Mouse (Mus musculus): ENCODE data around the gene Best2. TPM values are rescaled to one million over a fixed set of nuclear protein-coding genes. Genes with fewer than 3 reads are reported as not detected.

Best2 gene
- polyA plus RNA-seq, 1 experiment, result not detected

DNA sequence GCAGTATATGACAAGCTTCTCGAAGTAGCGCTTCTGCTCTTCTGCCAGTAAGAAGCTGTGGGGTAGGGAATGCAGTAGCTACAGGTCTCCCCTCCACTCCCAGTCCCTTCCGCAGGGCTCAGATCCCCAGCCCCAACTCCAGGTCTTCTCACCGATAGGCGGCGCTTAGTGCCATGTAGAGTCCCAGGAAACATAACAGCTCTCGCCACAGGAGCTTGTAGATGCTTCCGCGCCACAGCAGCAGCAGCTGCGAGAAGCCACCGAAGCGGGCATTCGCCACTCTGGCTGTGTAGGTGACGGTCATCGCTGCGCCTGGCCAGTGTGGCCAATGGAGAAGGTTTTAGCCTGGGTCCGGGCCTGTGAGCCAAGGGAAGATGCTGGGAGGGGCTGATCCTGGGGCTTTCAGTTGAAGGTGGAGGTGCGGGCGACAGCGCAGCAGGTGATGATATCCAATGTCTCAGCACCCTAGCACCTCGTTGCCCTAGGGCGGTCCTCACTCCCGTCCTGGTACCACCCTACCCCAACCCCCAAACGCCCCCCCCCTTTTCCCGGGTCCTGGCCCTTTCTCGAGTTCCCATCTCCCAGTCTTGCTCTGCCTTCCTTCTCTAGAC lies 996 bp downstream of the Best2 start:
- no peaks in the 10 kb centered on the region for H3K4me1 ChIP-seq (ENCODE audit: control insufficient read depth, insufficient read depth, low read length)
- no peak for TF ChIP-seq POLR2A (IDR thresholded peaks at IDR 0.05; ENCODE audit: borderline replicate concordance, control insufficient read depth, low read depth, low read length)
- TF ChIP-seq CTCF (IDR thresholded peaks at IDR 0.05; ENCODE audit: control insufficient read depth, insufficient read depth, low read length), result peak; percentile 65
- 6% methylated on average over 26 of the region's 26 CpGs for WGBS
- H3K27ac ChIP-seq (ENCODE audit: control insufficient read depth, insufficient read depth, low read depth, low read length, poor library complexity), result no peak overlapping the region
- H3K4me3 ChIP-seq (replicated peaks; ENCODE audit: control insufficient read depth, low read depth, low read length), result no peak overlapping the region

DNA sequence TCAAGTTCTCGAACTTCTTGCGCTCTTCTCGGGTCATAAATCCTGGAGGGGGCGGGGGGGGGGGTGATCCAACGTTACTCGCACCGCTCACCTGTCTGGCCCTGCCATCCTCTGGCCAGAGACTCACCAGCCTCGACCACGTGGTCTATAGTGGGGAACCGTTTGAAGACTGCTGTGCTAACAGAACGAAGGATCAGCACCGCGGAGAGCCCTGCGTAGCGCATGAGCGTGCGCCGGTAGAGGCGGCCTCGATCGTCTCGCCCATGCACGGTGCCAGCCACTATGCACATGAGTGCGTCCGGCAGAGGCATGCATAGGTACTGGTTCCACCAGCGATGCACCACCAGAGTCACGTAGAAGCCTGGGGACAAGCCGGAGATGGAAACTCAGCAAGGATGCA lies 3.1 kb downstream of the Best2 start:
- Histone ChIP-seq H3K27ac (ENCODE audit: control insufficient read depth, insufficient read depth, low read depth, low read length, poor library complexity) (no peak overlapping the region), H3K4me3 (replicated peaks; ENCODE audit: control insufficient read depth, low read depth, low read length) (no peak overlapping the region), H3K4me1 (ENCODE audit: control insufficient read depth, insufficient read depth, low read length) (no peaks in the 10 kb centered on the region; the same call in 1 of the 2 replicates)
- TF ChIP-seq CTCF (IDR thresholded peaks at IDR 0.05; ENCODE audit: control insufficient read depth, insufficient read depth, low read length) (no peak), POLR2A (IDR thresholded peaks at IDR 0.05; ENCODE audit: borderline replicate concordance, control insufficient read depth, low read depth, low read length) (no peak)
- 12% methylated on average over 28 of the region's 28 CpGs for WGBS

DNA sequence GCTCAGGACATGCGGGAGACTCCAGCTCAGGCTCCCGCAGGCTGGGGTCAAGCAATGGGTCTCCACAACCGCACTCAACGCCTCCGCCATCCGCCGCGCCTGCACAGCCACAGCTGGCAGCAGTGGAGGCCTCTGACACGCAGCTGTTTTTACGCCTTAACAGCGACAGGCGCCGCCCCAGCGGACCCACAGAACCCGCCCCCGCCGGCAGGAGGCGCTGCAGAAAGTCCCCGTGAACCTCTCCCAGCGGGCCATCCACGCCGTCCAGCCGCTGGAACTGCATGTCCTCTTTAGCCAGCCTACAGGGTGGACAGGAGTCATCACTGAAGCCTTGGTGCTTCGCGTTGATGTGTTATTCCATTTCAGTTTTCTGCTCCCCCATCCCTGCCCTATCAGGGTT lies 6.6 kb downstream of the Best2 start:
- TF ChIP-seq CTCF (IDR thresholded peaks at IDR 0.05; ENCODE audit: control insufficient read depth, insufficient read depth, low read length), result peak; percentile 48; the same call in 1 of the 2 replicates
- no peak for TF ChIP-seq POLR2A (IDR thresholded peaks at IDR 0.05; ENCODE audit: borderline replicate concordance, control insufficient read depth, low read depth, low read length)
- no peaks in the 10 kb centered on the region; the same call in 1 of the 2 replicates for H3K4me1 ChIP-seq (ENCODE audit: control insufficient read depth, insufficient read depth, low read length)
- WGBS, result 34% methylated on average over 25 of the region's 25 CpGs
- H3K27ac ChIP-seq (ENCODE audit: control insufficient read depth, insufficient read depth, low read depth, low read length, poor library complexity), result no peak overlapping the region; the same call in 1 of the 2 replicates
- H3K4me3 ChIP-seq (replicated peaks; ENCODE audit: control insufficient read depth, low read depth, low read length), result no peak overlapping the region

DNA sequence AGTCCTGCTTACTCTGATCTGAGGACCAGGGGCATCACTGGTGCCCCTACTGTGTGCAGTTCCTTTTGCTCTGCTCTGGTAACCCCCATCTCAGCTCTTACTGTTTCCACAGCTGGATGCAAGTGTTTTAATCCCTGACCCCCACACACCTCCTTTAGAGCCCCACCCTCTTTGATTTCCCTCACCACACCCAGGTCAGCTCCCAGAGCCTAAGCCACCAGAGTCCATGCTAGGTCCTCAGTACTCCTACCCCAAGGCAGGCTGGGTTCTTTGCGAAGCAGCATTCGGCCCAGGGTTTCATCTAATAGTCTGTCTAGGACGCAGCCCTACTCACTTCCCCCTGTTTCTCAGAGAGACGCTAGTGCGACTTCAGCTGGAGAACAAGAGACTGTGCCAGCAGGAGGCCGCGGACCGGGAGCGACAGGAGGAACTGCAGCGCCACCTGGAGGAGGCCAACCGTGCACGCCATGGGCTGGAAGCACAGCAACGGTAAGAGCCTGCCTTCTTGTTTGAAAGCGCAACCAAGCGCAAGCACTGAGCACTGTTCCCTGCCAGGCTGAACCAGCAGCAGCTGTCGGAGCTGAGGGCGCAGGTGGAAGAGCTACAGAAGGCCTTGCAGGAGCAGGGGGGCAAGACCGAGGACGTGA lies 16.6 kb downstream of the Best2 start:
- peaks cover 1% of the 10 kb centered on the region for H3K4me1 ChIP-seq (ENCODE audit: control insufficient read depth, insufficient read depth, low read length)
- H3K27ac ChIP-seq (ENCODE audit: control insufficient read depth, insufficient read depth, low read depth, low read length, poor library complexity), result no peak overlapping the region
- TF ChIP-seq POLR2A (IDR thresholded peaks at IDR 0.05; ENCODE audit: borderline replicate concordance, control insufficient read depth, low read depth, low read length) (peak; percentile 38; the same call in 1 of the 2 replicates), CTCF (IDR thresholded peaks at IDR 0.05; ENCODE audit: control insufficient read depth, insufficient read depth, low read length) (peak; percentile 99)
- WGBS, result 4% methylated on average over 19 of the region's 19 CpGs
- H3K4me3 ChIP-seq (replicated peaks; ENCODE audit: control insufficient read depth, low read depth, low read length), result no peak overlapping the region

DNA sequence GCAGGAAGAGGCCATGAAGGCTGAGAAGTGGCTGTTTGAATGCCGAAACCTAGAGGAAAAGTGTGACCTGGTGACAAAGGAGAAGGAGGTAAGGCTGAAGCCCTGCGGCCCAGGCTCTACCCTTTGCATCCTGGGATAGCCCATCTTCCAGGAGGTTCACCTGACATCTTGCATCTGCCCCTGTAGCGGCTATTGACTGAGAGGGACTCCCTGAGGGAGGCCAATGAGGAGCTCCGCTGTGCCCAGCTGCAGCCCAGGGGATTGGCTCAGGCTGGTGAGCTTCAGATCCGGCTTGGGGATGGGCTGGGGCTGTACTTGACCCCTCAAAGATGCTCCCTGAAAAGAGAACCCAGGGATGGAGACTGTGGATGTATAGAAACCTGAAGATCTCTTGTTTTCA lies 17.4 kb downstream of the Best2 start:
- WGBS, result 86% methylated on average over 5 of the region's 5 CpGs
- TF ChIP-seq CTCF (IDR thresholded peaks at IDR 0.05; ENCODE audit: control insufficient read depth, insufficient read depth, low read length), result no peak
- TF ChIP-seq POLR2A (IDR thresholded peaks at IDR 0.05; ENCODE audit: borderline replicate concordance, control insufficient read depth, low read depth, low read length), result no peak
- peaks cover 1% of the 10 kb centered on the region for H3K4me1 ChIP-seq (ENCODE audit: control insufficient read depth, insufficient read depth, low read length)

DNA sequence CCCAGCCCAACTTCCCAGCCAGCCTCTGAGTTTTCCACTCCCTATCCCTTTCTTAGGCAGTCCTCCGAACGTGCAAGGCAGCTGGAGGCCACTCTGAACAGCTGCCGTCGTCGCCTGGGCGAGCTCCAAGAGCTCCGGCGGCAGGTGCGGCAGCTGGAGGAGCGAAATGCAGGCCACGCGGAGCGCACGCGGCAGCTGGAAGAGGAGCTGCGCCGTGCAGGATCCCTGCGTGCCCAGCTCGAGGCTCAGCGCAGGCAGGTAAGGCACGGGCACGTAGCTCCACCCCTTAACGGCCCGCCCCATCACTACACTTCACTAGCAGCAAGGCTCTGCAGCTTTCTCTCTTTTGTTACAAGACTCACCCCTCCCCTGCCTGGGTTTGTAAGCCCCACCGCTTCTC lies 18.7 kb downstream of the Best2 start:
- TF ChIP-seq POLR2A (IDR thresholded peaks at IDR 0.05; ENCODE audit: borderline replicate concordance, control insufficient read depth, low read depth, low read length) (no peak), CTCF (IDR thresholded peaks at IDR 0.05; ENCODE audit: control insufficient read depth, insufficient read depth, low read length) (no peak)
- no peak overlapping the region for H3K27ac ChIP-seq (ENCODE audit: control insufficient read depth, insufficient read depth, low read depth, low read length, poor library complexity)
- WGBS, result 87% methylated on average over 25 of the region's 25 CpGs
- H3K4me3 ChIP-seq (replicated peaks; ENCODE audit: control insufficient read depth, low read depth, low read length), result no peak overlapping the region
- peaks cover 3% of the 10 kb centered on the region for H3K4me1 ChIP-seq (ENCODE audit: control insufficient read depth, insufficient read depth, low read length)

More for the DNA sequence above, 17.4 kb downstream of the Best2 start:
- Histone ChIP-seq H3K4me3 (replicated peaks; ENCODE audit: control insufficient read depth, low read depth, low read length) (no peak overlapping the region), H3K27ac (ENCODE audit: control insufficient read depth, insufficient read depth, low read depth, low read length, poor library complexity) (no peak overlapping the region)

DNA sequence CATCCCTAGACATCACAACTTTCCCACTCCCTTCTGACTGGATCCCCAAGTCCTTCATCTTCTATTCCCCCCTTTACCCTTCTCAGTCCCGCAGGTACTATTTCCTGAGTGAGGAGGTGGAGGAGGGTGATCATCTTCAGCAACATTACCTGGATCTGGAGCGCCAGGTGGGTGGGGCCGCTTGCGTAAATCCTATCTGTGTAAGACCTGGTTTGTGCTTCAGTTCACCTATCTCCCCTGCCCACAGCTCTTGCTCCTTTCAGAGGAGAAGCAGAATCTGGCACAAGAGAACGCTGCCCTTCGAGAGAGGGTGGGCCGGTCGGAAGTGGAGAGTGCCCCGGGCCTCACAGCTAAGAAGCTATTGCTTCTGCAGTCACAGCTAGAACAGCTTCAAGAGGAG lies 20.0 kb downstream of the Best2 start:
- WGBS, result 91% methylated on average over 9 of the region's 9 CpGs
- no peak overlapping the region for H3K4me3 ChIP-seq (replicated peaks; ENCODE audit: control insufficient read depth, low read depth, low read length)
- peaks cover 4% of the 10 kb centered on the region for H3K4me1 ChIP-seq (ENCODE audit: control insufficient read depth, insufficient read depth, low read length)
- H3K27ac ChIP-seq (ENCODE audit: control insufficient read depth, insufficient read depth, low read depth, low read length, poor library complexity), result no peak overlapping the region
- TF ChIP-seq POLR2A (IDR thresholded peaks at IDR 0.05; ENCODE audit: borderline replicate concordance, control insufficient read depth, low read depth, low read length) (no peak), CTCF (IDR thresholded peaks at IDR 0.05; ENCODE audit: control insufficient read depth, insufficient read depth, low read length) (no peak)

DNA sequence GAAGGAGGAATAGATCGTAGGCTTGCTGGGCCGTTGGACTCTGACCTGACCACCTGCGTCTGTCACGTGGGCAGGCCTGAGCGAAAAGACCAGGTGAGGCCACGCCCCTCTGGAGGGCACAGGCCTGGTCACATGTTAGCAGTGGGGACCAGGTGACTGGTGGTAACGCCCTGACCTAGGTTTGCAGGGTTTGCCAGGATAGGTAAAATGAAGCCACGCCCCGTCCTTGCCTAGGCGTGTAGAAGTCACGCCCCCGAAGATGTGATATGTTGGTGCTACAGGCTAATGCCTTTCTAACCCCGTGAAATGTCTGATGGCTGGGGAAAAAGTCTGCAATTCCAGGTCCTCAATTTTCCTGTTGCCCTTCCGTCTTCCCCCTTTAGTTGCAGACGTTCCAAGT lies 23.5 kb downstream of the Best2 start:
- peak overlapping the region; percentile 61 for H3K4me3 ChIP-seq (replicated peaks; ENCODE audit: control insufficient read depth, low read depth, low read length)
- TF ChIP-seq POLR2A (IDR thresholded peaks at IDR 0.05; ENCODE audit: borderline replicate concordance, control insufficient read depth, low read depth, low read length), result peak; percentile 5; the same call in 1 of the 2 replicates
- TF ChIP-seq CTCF (IDR thresholded peaks at IDR 0.05; ENCODE audit: control insufficient read depth, insufficient read depth, low read length), result no peak
- H3K4me1 ChIP-seq (ENCODE audit: control insufficient read depth, insufficient read depth, low read length), result peaks cover 4% of the 10 kb centered on the region
- WGBS, result 4% methylated on average over 15 of the region's 15 CpGs
- peak overlapping the region; percentile 5; the same call in 1 of the 2 replicates for H3K27ac ChIP-seq (ENCODE audit: control insufficient read depth, insufficient read depth, low read depth, low read length, poor library complexity)
